Mouse (Mus musculus): Measurements from ENCODE around the gene Anks1b. TPM values are rescaled to one million over a fixed set of nuclear protein-coding genes. Genes with fewer than 3 reads are reported as not detected.
"Not testable (repeated sequence)": the region's sequence is repeated elsewhere in the genome, so short reads cannot be mapped to it uniquely, and the experiment has no call there.

Gene Anks1b
- polyA plus RNA-seq, 1 experiment from 2014 or later: 78.3 TPM

- 93% methylated on average over 3 of the region's 3 CpGs for WGBS
Measured at GRCm38 (mm10) chr10:90613051-90613450, 739.7 kb downstream of the Anks1b start.

DNA sequence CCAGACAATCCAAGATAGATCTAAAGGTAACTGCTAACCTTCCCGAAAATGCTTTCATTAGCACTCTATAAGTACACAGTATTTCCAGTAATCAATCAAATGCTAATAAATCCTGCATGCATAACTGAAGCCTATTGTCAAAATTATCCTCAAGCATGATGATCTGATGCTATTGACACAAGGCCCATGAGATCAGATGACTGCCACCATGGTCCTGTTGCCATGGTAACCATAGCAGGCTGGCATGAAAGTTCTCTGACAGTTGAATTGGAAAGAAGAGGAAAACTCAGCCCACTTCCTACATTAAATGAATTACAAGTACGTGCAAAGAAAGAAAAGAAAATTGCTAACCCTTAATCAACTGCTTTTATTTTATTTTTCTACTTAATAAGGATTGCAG is 741.9 kb downstream of the Anks1b start:
- ATAC-seq: peak; percentile 56; the same call in 1 of the 2 replicates
- WGBS: 34% methylated on average over 2 of the region's 2 CpGs
- Histone ChIP-seq H3K9me3 (ENCODE audit: control insufficient read depth, low read length) (no peaks in the 10 kb centered on the region), H3K4me2 (ENCODE audit: low read length) (no peak overlapping the region), H3K9ac (ENCODE audit: low read depth, low read length) (no peak overlapping the region), H3K4me3 (ENCODE audit: low read length) (no peak overlapping the region), H3K27ac (ENCODE audit: low read depth, low read length) (no peak overlapping the region), H3K36me3 (ENCODE audit: control insufficient read depth, insufficient read depth, low read length) (no peaks in the 10 kb centered on the region), H3K27me3 (replicated peaks; ENCODE audit: control insufficient read depth, insufficient read depth, low read length) (no peaks in the 10 kb centered on the region), H3K4me1 (ENCODE audit: control insufficient read depth, insufficient read depth, low read depth, low read length) (peaks cover 5% of the 10 kb centered on the region)

More at GRCm38 (mm10) chr10:90613051-90613450, 739.7 kb downstream of the Anks1b start:
- Histone ChIP-seq H3K27me3 (replicated peaks; ENCODE audit: control insufficient read depth, insufficient read depth, low read length) (no peaks in the 10 kb centered on the region), H3K4me2 (ENCODE audit: low read length) (no peak overlapping the region), H3K4me3 (ENCODE audit: low read length) (no peak overlapping the region), H3K36me3 (ENCODE audit: control insufficient read depth, insufficient read depth, low read length) (no peaks in the 10 kb centered on the region), H3K9ac (ENCODE audit: low read depth, low read length) (no peak overlapping the region), H3K9me3 (ENCODE audit: control insufficient read depth, low read length) (no peaks in the 10 kb centered on the region), H3K4me1 (ENCODE audit: control insufficient read depth, insufficient read depth, low read depth, low read length) (peaks cover 5% of the 10 kb centered on the region), H3K27ac (ENCODE audit: low read depth, low read length) (no peak overlapping the region)
- ATAC-seq: no peak

DNA sequence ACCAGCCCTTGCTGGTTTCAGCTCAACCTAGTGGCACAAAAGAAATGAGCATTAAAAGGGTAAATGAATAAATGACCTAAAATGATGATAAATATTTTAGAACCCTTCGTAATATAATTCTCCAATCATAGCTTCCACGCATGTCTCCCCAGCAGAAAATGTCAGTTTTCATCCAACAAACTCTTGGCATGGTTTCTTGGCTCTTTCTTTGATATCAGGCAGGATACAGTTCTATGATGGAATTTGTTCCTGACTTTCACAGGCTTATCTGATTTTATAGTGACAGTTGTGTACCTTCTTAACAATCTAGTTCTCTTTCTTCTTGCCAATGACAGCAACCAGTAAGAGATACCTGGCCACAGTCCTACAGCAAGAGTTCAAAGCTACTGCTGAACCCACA is 743.3 kb downstream of the Anks1b start:
- Histone ChIP-seq H3K9ac (ENCODE audit: low read depth, low read length) (no peak overlapping the region), H3K36me3 (ENCODE audit: control insufficient read depth, insufficient read depth, low read length) (no peaks in the 10 kb centered on the region), H3K27me3 (replicated peaks; ENCODE audit: control insufficient read depth, insufficient read depth, low read length) (no peaks in the 10 kb centered on the region), H3K4me3 (ENCODE audit: low read length) (no peak overlapping the region), H3K4me1 (ENCODE audit: control insufficient read depth, insufficient read depth, low read depth, low read length) (peaks cover 5% of the 10 kb centered on the region), H3K27ac (ENCODE audit: low read depth, low read length) (no peak overlapping the region), H3K9me3 (ENCODE audit: control insufficient read depth, low read length) (no peaks in the 10 kb centered on the region), H3K4me2 (ENCODE audit: low read length) (no peak overlapping the region)
- 83% methylated on average over 2 of the region's 2 CpGs for WGBS
- ATAC-seq: no peak

DNA sequence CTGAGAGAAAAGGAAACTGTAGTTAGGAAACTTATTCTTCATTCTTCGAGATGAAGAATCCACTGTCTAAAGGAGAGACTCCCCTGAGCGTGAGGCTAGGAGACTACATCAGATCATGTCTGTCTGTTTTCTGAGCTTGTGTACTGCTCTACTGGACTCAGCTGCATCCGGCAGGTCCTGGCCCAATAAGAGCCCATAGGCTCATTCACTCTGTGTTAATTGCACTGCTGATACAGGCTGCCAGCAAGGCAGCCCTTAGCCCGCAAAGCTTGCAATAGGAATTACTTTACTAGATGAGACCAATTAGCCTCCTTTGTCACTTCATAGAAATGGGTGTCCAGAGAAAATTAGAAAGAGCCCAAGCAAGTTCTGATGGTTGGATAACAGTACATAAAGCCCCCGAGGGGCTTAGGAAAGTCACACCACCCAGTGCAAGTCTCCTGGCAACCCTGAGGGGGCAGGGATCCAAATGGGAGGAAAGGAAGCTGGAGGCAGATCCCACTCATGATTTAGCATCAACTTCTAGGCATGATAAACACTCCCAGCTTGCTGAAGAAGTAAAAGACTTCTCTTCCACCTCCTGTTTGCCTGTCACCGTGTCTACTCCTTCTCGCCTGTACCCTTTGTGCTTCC is 744.5 kb downstream of the Anks1b start:
- Histone ChIP-seq H3K9ac (ENCODE audit: low read depth, low read length) (no peak overlapping the region), H3K4me3 (ENCODE audit: low read length) (no peak overlapping the region), H3K4me1 (ENCODE audit: control insufficient read depth, insufficient read depth, low read depth, low read length) (peaks cover 5% of the 10 kb centered on the region), H3K27ac (ENCODE audit: low read depth, low read length) (no peak overlapping the region), H3K9me3 (ENCODE audit: control insufficient read depth, low read length) (no peaks in the 10 kb centered on the region), H3K36me3 (ENCODE audit: control insufficient read depth, insufficient read depth, low read length) (no peaks in the 10 kb centered on the region), H3K27me3 (replicated peaks; ENCODE audit: control insufficient read depth, insufficient read depth, low read length) (no peaks in the 10 kb centered on the region), H3K4me2 (ENCODE audit: low read length) (no peak overlapping the region)
- WGBS: 62% methylated on average over 7 of the region's 7 CpGs
- ATAC-seq: peak; percentile 45; the same call in 1 of the 2 replicates

DNA sequence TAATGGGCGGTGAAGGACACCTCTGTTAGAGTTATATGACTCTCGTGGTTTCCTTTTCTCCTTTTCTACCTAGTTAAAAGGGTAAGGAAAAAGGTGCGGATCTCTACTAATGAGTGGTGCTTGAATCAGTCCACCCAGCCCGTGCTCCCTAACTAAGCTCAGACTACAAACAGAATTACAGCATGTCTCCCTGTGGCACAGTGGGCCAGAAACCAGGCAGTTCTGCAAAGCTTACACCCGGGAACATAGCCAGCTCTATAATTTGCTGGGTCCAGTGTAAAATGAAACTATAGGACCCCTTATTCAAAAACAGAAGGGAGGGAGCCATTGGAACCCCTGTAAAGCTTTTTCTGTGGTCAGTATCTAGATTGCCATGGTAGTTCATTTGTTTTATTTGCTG is 754.2 kb downstream of the Anks1b start:
- Histone ChIP-seq H3K27me3 (replicated peaks; ENCODE audit: control insufficient read depth, insufficient read depth, low read length) (no peaks in the 10 kb centered on the region), H3K27ac (ENCODE audit: low read depth, low read length) (no peak overlapping the region), H3K9ac (ENCODE audit: low read depth, low read length) (no peak overlapping the region), H3K4me3 (ENCODE audit: low read length) (no peak overlapping the region), H3K4me1 (ENCODE audit: control insufficient read depth, insufficient read depth, low read depth, low read length) (peaks cover 2% of the 10 kb centered on the region; the same call in 1 of the 2 replicates), H3K36me3 (ENCODE audit: control insufficient read depth, insufficient read depth, low read length) (no peaks in the 10 kb centered on the region), H3K9me3 (ENCODE audit: control insufficient read depth, low read length) (no peaks in the 10 kb centered on the region), H3K4me2 (ENCODE audit: low read length) (no peak overlapping the region)
- no peak for ATAC-seq
- 71% methylated on average over 5 of the region's 5 CpGs for WGBS

DNA sequence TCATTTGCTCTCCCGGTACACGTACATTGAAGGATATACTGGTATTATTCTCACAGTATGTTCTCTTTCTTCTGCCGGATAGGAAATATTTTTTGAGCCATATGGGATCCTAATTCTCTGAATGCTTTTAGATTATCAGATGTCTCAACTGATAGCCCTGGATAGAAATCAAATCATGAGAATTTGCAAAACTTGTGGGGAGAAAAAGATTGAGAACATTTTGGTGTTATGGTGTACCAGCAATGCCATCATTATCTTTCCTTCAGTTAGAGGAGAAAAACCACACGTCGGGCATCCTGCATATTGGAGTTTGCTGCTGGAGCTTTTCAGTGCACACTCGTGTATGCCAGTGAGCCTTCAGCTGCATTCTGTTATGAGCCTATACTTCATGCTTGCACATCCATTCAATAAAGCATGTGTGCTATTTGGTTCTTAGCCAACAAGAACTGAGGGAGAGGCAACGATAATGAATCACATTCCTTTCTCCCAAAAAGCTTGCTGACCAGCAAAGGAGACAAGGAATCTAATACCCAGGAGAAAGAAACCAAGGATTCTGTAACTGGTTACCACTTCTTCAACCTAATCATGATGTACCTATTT is 756.9 kb downstream of the Anks1b start:
- Histone ChIP-seq H3K9ac (ENCODE audit: low read depth, low read length) (no peak overlapping the region), H3K4me2 (ENCODE audit: low read length) (no peak overlapping the region), H3K27me3 (replicated peaks; ENCODE audit: control insufficient read depth, insufficient read depth, low read length) (no peaks in the 10 kb centered on the region), H3K4me1 (ENCODE audit: control insufficient read depth, insufficient read depth, low read depth, low read length) (peaks cover 2% of the 10 kb centered on the region; the same call in 1 of the 2 replicates), H3K9me3 (ENCODE audit: control insufficient read depth, low read length) (peaks cover 3% of the 10 kb centered on the region), H3K4me3 (ENCODE audit: low read length) (no peak overlapping the region), H3K36me3 (ENCODE audit: control insufficient read depth, insufficient read depth, low read length) (no peaks in the 10 kb centered on the region), H3K27ac (ENCODE audit: low read depth, low read length) (no peak overlapping the region)
- ATAC-seq: no peak
- WGBS: 63% methylated on average over 7 of the region's 7 CpGs

DNA sequence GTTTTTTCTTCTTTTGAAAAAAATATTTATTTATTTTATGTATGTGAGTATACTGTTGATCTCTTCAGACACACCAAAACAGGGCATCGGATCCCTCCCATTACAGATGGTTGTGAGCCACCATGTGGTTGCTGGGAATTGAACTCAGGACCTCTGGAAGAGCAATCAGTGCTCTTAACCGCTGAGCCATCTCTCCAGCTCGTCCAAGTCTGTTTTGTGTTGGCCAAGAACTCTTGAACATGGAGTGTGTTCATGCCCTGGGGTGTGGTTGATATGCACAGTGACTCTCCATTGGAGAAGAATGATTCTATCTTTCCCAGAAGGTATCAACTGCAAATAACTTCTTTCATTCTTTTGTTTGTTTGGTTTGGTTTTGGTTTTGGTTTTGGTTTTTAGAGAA is 757.5 kb downstream of the Anks1b start:
- H3K36me3 ChIP-seq (ENCODE audit: control insufficient read depth, insufficient read depth, low read length); ATAC-seq; H3K4me2 ChIP-seq (ENCODE audit: low read length); H3K27me3 ChIP-seq (replicated peaks; ENCODE audit: control insufficient read depth, insufficient read depth, low read length); H3K9ac ChIP-seq (ENCODE audit: low read depth, low read length); H3K4me3 ChIP-seq (ENCODE audit: low read length); H3K9me3 ChIP-seq (ENCODE audit: control insufficient read depth, low read length); H3K27ac ChIP-seq (ENCODE audit: low read depth, low read length); H3K4me1 ChIP-seq (ENCODE audit: control insufficient read depth, insufficient read depth, low read depth, low read length): not testable (repeated sequence)
- WGBS: 89% methylated on average over 3 of the region's 3 CpGs

- ATAC-seq: no peak; the same call in 1 of the 2 replicates
- Histone ChIP-seq H3K27ac (ENCODE audit: low read depth, low read length) (no peak overlapping the region), H3K4me1 (ENCODE audit: control insufficient read depth, insufficient read depth, low read depth, low read length) (no peaks in the 10 kb centered on the region), H3K9ac (ENCODE audit: low read depth, low read length) (no peak overlapping the region), H3K4me2 (ENCODE audit: low read length) (no peak overlapping the region), H3K36me3 (ENCODE audit: control insufficient read depth, insufficient read depth, low read length) (no peaks in the 10 kb centered on the region), H3K4me3 (ENCODE audit: low read length) (no peak overlapping the region), H3K27me3 (replicated peaks; ENCODE audit: control insufficient read depth, insufficient read depth, low read length) (no peaks in the 10 kb centered on the region), H3K9me3 (ENCODE audit: control insufficient read depth, low read length) (peaks cover 3% of the 10 kb centered on the region)
- WGBS: 61% methylated on average over 4 of the region's 4 CpGs
Measured at GRCm38 (mm10) chr10:90637352-90637751, 764.0 kb downstream of the Anks1b start.

- 82% methylated on average over 2 of the region's 2 CpGs for WGBS
- Histone ChIP-seq H3K4me1 (ENCODE audit: control insufficient read depth, insufficient read depth, low read depth, low read length) (no peaks in the 10 kb centered on the region), H3K4me3 (ENCODE audit: low read length) (no peak overlapping the region), H3K4me2 (ENCODE audit: low read length) (no peak overlapping the region), H3K36me3 (ENCODE audit: control insufficient read depth, insufficient read depth, low read length) (no peaks in the 10 kb centered on the region), H3K27ac (ENCODE audit: low read depth, low read length) (no peak overlapping the region), H3K27me3 (replicated peaks; ENCODE audit: control insufficient read depth, insufficient read depth, low read length) (no peaks in the 10 kb centered on the region), H3K9me3 (ENCODE audit: control insufficient read depth, low read length) (no peaks in the 10 kb centered on the region), H3K9ac (ENCODE audit: low read depth, low read length) (no peak overlapping the region)
- no peak for ATAC-seq
Measured at GRCm38 (mm10) chr10:90649681-90650080, 776.4 kb downstream of the Anks1b start.

All from hindbrain, embryonic 16.5 days (tissue).